Mouse (Mus musculus): ENCODE measurements around the gene Ybx2.

GRCm38 (mm10) chr11:69965271-69966005 is 29.8 kb downstream of the Ybx2 start:
- no peak for TF ChIP-seq CTCF (conservative IDR thresholded peaks at IDR 0.05; ENCODE audit: insufficient read depth, insufficient read length, low read depth, low read length)
- peak; percentile 15 for TF ChIP-seq POLR2A (IDR thresholded peaks at IDR 0.05; ENCODE audit: low read depth, low read length)
